Mouse (Mus musculus) kidney, postnatal 4 days (tissue): ENCODE data around the gene Dlg2.

Experiments used
- DNase-seq, 2 experiments: peaks; one replicate each; pipeline ENCODE4 v3.0.0; 2021; ENCODE audit warnings: mixed read lengths in 2 of 2

Dlg2 gene

DNA sequence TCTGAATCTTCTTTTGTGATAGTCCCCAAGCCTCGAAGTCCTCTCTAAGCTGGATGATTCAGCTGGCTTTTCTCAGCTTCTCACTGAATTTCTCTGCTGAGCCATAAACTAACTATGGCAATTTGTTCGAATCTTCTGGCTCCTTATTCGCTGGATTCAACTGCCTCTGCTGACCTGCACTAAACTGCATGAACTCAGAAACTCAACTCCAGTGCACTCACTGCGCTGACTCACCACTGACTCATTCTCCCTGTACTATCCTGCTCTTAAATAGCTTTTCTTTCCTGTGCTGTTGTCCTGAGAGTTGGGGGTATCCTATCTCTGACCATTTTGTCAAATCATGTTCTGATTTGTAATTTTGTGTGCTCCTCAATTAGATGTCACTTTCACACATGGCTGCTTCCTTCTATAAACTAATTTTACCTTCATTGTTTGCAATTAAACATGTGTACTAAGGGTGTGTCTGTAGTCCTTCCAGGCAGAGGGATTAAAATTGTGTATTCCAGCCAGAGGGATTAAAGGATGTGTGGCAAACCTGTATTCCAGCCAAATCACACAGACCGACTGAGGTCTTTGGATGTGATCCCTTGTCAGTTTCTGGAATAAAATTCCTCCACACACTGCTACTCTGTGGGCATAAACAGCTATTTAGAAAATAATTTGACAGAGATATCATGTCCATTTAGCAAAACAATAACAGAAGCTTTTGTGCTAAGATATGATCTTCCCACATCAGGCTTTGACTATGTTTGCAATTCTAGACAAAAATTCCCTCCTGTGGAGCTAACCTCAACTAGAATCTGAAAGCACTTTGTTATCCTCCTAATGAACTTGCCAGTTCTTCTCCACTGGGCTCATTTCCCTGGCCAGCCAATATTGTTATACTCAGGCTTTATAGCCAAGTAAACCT lies 1115.0 kb downstream of the Dlg2 start:
- DNase-seq: no peak

DNA sequence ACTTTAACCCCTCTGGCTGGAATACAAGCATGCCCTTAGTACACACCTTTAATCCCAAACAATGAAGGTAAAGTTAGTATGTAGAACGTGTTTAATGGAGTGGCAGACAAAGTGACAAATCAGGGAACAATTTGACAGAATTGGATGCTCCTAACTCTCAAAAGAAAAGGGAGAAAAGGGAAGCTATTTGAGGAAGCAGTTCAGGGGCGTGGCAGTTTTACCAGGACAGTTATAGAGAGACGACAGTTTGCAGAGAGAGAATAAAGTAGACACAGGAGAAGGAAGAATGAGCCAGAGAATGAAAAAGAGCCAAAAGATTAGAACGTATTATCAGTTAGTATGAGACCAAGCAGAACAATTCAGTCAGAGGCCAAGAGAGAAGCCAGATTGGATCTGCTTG lies 1122.1 kb downstream of the Dlg2 start:
- DNase-seq: no peak

- DNase-seq: peak; percentile 4 to 6
Observed at GRCm38 (mm10) chr7:91601307-91601706, 1124.8 kb downstream of the Dlg2 start.

- no peak for DNase-seq
Observed at GRCm38 (mm10) chr7:91603561-91603960, 1127.1 kb downstream of the Dlg2 start.

DNA sequence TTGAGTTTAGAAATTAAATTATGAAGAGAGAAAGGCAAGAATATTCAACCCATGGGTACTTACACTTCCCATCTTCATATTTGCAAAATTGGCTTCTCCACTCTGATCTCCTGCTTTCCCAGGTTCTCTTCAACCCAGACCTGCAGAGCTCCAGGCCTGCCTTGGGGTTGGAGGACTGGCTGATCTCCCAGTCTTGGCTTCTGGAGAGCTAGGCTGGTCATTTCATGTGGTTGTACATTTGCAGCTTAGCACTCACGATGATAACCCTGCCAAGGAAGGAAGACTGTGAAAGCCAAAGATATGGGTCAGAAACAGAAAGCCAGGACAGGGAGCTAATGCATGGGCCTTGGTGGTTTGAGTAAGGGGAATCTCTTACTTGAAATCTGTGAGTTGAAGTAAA lies 1176.6 kb downstream of the Dlg2 start:
- DNase-seq: no peak

- no peak for DNase-seq
Observed at GRCm38 (mm10) chr7:91659498-91659897, 1183.0 kb downstream of the Dlg2 start.

DNA sequence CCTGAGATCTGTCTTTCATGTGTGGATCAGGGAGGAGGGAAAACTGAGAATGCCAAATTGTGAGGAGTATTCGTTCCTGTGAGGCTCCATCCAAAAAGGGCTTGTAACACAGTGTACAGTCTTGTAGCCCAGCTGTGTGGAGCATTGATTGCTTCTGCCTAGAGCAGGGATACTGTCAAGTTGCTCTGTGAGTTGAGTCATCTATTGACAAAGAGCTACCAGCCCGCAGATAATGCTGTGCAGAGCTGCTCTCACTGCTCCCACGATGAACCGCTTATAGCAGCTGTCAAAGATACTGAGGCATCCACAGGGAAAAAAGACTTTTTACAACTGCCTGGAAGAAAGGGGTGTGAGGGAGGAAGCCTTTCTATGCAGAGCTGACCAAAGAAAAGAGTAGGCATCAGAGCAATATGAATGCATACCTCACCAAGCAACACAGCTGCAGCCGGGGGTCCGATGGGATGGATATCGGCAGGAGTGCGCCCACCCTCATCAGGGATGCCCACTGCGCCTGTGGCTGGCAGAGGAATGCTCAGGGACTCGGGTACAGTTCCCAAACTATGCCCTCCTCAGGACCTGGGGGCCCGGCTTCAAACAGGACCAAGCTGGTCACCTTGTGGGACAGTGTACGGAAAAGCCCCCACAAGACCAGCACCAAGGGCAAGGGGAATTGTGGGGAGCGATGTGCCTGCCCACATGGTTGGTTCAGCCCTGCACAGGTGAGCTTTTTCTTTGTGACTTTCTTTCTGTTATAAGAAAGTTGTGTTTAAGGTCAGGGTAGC lies 1196.0 kb downstream of the Dlg2 start:
- DNase-seq: no peak

- DNase-seq: no peak
Observed at GRCm38 (mm10) chr7:91674401-91674800, 1197.9 kb downstream of the Dlg2 start.

- no peak for DNase-seq
Observed at GRCm38 (mm10) chr7:91677934-91678333, 1201.5 kb downstream of the Dlg2 start.

GRCm38 (mm10) chr7:91687930-91688329 lies 1211.5 kb downstream of the Dlg2 start:
- DNase-seq: no peak

- DNase-seq: no peak
Observed at GRCm38 (mm10) chr7:91689829-91690228, 1213.4 kb downstream of the Dlg2 start.

- DNase-seq: peak; percentile 5 to 7
Observed at GRCm38 (mm10) chr7:91709853-91710252, 1233.4 kb downstream of the Dlg2 start.

GRCm38 (mm10) chr7:91711184-91711583 lies 1234.7 kb downstream of the Dlg2 start:
- no peak for DNase-seq

DNA sequence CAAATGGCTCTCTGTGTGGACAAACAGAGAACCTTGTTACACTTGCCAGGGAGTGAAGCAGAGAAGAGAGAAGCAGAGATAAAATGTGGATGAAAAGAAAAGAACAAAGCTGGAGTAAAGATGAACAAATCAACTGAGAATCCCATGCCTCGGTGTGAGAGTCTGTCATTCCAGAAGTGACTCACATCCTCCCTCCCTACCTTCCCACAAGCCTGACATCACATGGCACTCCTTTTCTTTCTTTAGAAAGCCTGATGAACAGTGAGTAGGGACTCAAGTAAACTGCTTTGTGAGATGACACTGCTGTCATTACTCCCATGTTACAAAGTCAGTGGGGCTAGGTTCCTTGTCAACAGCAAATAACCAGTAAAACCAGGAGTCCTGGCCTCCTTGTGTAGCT lies 1239.3 kb downstream of the Dlg2 start:
- DNase-seq: no peak

GRCm38 (mm10) chr7:91716696-91717095 lies 1240.2 kb downstream of the Dlg2 start:
- DNase-seq: no peak

- DNase-seq: no peak
Observed at GRCm38 (mm10) chr7:91720318-91720717, 1243.8 kb downstream of the Dlg2 start.

DNA sequence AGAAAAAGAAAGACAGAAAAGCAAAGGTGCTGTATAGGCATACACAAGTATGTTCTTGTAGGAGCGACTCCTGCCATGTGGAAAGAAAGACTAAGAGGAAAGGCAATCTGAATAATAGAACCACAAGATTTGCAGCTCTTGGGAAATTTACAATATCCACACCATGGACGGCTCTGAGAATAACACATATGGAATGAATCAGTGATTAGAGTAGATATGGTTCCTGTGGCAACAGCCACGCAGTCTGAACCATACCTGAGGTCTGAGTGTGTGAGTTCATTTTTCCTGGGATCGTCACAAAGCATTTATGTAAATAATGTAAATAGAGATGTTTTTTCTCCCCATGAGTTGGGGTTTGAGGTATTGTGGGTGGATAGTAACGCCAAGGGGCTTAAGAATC lies 1247.9 kb downstream of the Dlg2 start:
- no peak for DNase-seq

GRCm38 (mm10) chr7:91740748-91741147 lies 1264.3 kb downstream of the Dlg2 start:
- DNase-seq: no peak

GRCm38 (mm10) chr7:91753151-91753861 lies 1276.8 kb downstream of the Dlg2 start:
- DNase-seq: no peak

- DNase-seq: no peak
Observed at GRCm38 (mm10) chr7:91767648-91768047, 1291.2 kb downstream of the Dlg2 start.

DNA sequence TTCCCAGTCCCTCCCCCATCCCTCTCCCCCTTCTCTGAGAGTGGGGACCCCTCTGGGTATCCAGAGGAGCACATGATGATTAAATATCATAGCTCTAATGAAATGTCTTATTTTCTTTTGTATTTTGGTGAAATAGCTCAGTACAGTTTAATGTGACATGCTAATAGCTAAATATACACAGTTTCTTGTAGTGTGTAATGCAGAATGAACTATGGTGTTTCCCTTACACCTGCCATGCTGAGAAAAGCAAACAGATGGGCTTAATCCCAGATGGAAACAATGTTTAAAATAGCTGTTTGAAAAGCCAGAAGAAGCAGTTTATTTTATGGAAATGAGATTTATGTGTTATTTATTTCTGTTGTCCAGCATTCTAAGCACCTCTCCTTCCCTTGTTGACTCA lies 1302.2 kb downstream of the Dlg2 start:
- DNase-seq: no peak

GRCm38 (mm10) chr7:91784617-91785016 lies 1308.1 kb downstream of the Dlg2 start:
- DNase-seq: no peak

GRCm38 (mm10) chr7:91785445-91785844 lies 1309.0 kb downstream of the Dlg2 start:
- no peak for DNase-seq
